Mouse (Mus musculus): Measurements from ENCODE around the gene Dock9. TPM values are rescaled to one million over a fixed set of nuclear protein-coding genes. Genes with fewer than 3 reads are reported as not detected.

The Dock9 gene
- polyA plus RNA-seq, 1 experiment from 2014 or later = 5.1 TPM

DNA sequence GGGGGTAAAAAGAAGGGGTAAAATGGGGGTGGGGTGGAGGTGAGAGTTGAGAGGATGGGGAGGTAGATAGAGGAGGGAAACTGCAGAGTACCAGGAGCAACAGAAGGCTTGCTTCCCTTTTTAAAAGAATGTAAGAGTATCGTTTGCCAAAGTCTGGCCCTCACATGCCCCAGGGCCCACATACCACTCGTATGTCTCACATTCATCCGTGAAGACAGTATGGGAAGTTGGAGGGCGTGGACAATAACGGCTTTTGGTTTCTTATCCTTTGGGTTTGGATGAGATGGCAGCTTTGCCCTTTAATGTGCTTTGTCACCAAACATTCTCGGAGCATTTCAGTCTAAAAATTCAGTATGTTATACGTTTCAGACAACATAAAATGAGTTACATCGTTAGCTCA lies 24.9 kb upstream of the Dock9 start:
- Histone ChIP-seq H3K9ac (replicated peaks) (no peak overlapping the region), H3K36me3 (no peaks in the 10 kb centered on the region), H3K4me2 (no peak overlapping the region), H3K4me3 (replicated peaks) (no peak overlapping the region), H3K9me3 (no peaks in the 10 kb centered on the region), H3K27ac (no peak overlapping the region), H3K4me1 (replicated peaks) (peaks cover 10% of the 10 kb centered on the region), H3K27me3 (no peaks in the 10 kb centered on the region)
- ATAC-seq (ENCODE audit: insufficient number of reproducible peaks, insufficient read depth, low FRiP score, low TSS enrichment, low read depth) = no peak
- 76% methylated on average over 8 of the region's 8 CpGs for WGBS

DNA sequence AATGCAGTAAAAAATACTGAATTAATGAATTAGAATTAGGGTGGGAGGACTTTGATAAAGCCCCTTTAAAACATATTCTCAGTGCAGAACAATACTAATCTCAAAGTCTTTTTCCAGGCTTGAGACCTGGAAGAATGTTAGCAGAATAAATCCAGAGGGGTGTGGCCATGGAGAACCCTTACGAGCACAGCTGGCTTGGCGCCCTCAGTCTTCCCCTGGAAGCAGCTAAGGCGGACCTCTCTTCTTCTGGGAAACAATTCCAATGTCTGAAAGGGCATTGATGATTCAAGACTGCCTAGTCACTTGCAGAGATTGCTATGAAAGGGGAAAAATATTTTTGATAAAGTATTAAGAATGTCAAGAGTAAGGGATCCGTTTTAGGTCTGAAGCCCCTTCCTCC lies 9.2 kb upstream of the Dock9 start:
- no peaks in the 10 kb centered on the region for H3K36me3 ChIP-seq
- H3K4me1 ChIP-seq (replicated peaks) = no peaks in the 10 kb centered on the region
- no peak overlapping the region for H3K4me2 ChIP-seq
- ATAC-seq (ENCODE audit: insufficient number of reproducible peaks, insufficient read depth, low FRiP score, low TSS enrichment, low read depth) = no peak
- H3K9ac ChIP-seq (replicated peaks) = no peak overlapping the region
- no peaks in the 10 kb centered on the region for H3K27me3 ChIP-seq
- WGBS = 70% methylated on average over 4 of the region's 4 CpGs
- no peak overlapping the region for H3K4me3 ChIP-seq (replicated peaks)
- peaks cover 10% of the 10 kb centered on the region; the same call in 1 of the 2 replicates for H3K9me3 ChIP-seq
- H3K27ac ChIP-seq = no peak overlapping the region

DNA sequence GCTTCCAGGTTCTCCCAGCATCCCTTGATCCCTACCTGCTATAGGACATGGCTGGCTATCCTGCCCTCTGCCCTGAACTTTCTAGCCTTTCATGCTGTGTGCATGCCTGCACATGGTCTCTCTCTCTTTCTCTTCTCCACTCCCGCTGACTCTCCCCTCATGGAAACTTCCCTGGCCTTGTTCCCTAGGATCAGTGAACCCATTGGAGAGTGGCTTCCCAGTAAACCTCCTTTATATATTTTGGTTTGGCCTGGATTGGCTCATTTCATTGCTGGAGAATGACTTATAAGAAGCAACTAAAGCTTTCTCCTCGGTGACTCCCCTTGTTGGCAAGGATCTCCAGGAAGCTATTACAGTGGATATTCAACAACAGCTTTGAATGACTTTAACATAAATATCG lies 8.7 kb upstream of the Dock9 start:
- H3K4me1 ChIP-seq (replicated peaks) = no peaks in the 10 kb centered on the region
- no peak overlapping the region for H3K4me3 ChIP-seq (replicated peaks)
- no peak for ATAC-seq (ENCODE audit: insufficient number of reproducible peaks, insufficient read depth, low FRiP score, low TSS enrichment, low read depth)
- H3K9ac ChIP-seq (replicated peaks) = no peak overlapping the region
- WGBS = 77% methylated on average over 3 of the region's 3 CpGs
- H3K27me3 ChIP-seq = no peaks in the 10 kb centered on the region
- H3K36me3 ChIP-seq = no peaks in the 10 kb centered on the region
- peaks cover 10% of the 10 kb centered on the region; the same call in 1 of the 2 replicates for H3K9me3 ChIP-seq
- no peak overlapping the region for H3K27ac ChIP-seq
- H3K4me2 ChIP-seq = no peak overlapping the region

DNA sequence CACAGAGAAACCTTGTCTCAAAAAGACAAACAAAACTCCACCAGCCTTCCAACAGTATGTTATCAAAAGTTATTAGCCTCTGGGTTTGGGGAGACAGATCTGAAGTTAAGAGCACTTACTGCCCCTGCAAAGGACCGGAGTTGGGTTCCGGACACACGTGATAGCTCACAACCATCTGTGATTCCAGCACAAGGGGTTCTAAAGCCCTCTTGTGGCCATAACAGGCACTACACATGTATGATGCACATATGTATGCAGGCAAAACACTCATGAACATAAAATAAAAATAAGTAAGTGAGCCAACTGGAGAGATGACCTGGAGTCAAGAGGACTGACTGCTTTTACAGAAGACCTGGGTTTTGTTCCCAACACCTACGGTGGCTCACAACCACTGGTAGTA lies 6.8 kb upstream of the Dock9 start:
- 89% methylated on average over 4 of the region's 4 CpGs for WGBS
- H3K36me3 ChIP-seq = no peaks in the 10 kb centered on the region
- H3K9ac ChIP-seq (replicated peaks) = no peak overlapping the region
- H3K4me1 ChIP-seq (replicated peaks) = no peaks in the 10 kb centered on the region
- no peak overlapping the region for H3K4me2 ChIP-seq
- H3K4me3 ChIP-seq (replicated peaks) = no peak overlapping the region
- no peak for ATAC-seq (ENCODE audit: insufficient number of reproducible peaks, insufficient read depth, low FRiP score, low TSS enrichment, low read depth)
- H3K27me3 ChIP-seq = no peaks in the 10 kb centered on the region
- H3K27ac ChIP-seq = no peak overlapping the region
- H3K9me3 ChIP-seq = 0 out of 2 replicates have a peak, but pooled peaks cover 4% of the 10 kb centered on the region

DNA sequence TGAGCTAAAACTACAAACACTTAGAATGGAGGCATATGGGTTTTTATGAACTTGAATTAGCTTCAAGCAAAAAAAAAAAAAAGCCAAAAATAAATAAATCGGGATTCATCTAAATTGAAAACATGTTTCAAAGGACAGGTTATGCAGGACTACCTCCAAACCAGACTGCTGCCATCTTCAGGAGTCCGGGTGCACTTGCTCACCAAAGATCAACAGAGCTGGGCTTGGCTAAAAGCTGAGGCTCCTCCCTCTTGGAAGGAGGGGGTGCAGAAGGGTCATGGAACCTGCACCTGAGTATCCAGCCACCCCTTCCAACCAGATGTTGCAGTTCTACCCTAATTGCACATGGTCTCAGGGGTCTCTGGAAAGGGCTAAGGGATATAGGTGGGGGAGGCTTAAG lies 3.3 kb upstream of the Dock9 start:
- no peak for ATAC-seq (ENCODE audit: insufficient number of reproducible peaks, insufficient read depth, low FRiP score, low TSS enrichment, low read depth)
- no peak overlapping the region for H3K9ac ChIP-seq (replicated peaks)
- WGBS = 15% methylated on average over 2 of the region's 2 CpGs
- peaks cover 8% of the 10 kb centered on the region for H3K4me1 ChIP-seq (replicated peaks)
- 0 out of 2 replicates have a peak, but pooled peaks cover 4% of the 10 kb centered on the region for H3K9me3 ChIP-seq
- no peaks in the 10 kb centered on the region for H3K36me3 ChIP-seq
- H3K27ac ChIP-seq = no peak overlapping the region
- H3K4me2 ChIP-seq = no peak overlapping the region
- H3K27me3 ChIP-seq = peaks cover 18% of the 10 kb centered on the region
- no peak overlapping the region for H3K4me3 ChIP-seq (replicated peaks)

DNA sequence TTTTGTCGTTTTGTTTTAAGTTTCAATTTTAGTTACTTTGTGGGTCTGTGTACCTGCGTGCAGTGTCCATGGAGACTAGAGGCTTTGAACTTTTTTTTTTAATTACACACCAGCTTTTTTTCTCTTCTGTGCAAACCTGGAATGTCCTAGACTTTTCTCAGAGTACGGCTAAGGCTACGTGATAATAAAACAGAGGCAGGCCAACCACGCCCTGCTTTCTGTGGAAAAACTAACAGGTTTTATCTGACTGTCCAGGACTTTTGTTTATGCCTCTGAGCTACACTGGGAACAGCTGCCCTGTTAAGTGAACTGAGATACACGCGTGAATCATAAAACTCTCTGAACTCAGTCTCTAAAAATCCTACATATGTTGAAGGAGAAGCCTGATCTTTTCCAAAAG lies 1.5 kb upstream of the Dock9 start:
- Histone ChIP-seq H3K27me3 (peaks cover 27% of the 10 kb centered on the region), H3K4me3 (replicated peaks) (no peak overlapping the region), H3K9me3 (no peaks in the 10 kb centered on the region), H3K4me2 (no peak overlapping the region), H3K27ac (no peak overlapping the region), H3K9ac (replicated peaks) (no peak overlapping the region), H3K36me3 (no peaks in the 10 kb centered on the region), H3K4me1 (replicated peaks) (peaks cover 8% of the 10 kb centered on the region)
- 76% methylated on average over 7 of the region's 7 CpGs for WGBS
- ATAC-seq (ENCODE audit: insufficient number of reproducible peaks, insufficient read depth, low FRiP score, low TSS enrichment, low read depth) = no peak

DNA sequence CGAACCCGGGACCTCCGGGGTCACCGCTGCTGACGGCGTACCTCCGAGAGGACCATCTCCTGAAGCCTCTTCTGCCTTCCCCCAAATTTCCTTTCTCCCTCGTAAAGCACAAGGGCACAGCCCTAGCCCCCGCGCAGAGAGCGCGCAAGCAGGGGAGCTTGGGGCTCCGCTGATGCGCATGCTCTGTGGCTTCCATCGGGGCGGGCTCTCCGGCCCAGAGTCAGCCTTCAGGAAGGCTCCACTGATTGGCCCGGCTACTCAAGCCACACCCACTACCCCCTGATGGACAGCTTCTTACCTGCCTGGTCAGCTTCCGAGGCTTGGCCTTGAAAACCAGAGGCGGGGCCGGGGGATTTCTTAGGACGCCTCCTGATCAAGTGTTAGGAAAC lies 768 bp upstream of the Dock9 start:
- H3K36me3 ChIP-seq = no peaks in the 10 kb centered on the region
- peaks cover 27% of the 10 kb centered on the region for H3K27me3 ChIP-seq
- H3K4me3 ChIP-seq (replicated peaks) = peak overlapping the region; percentile 72
- ATAC-seq (ENCODE audit: insufficient number of reproducible peaks, insufficient read depth, low FRiP score, low TSS enrichment, low read depth) = peak; percentile 92
- H3K27ac ChIP-seq = peak overlapping the region; percentile 84
- peaks cover 8% of the 10 kb centered on the region for H3K4me1 ChIP-seq (replicated peaks)
- H3K9ac ChIP-seq (replicated peaks) = peak overlapping the region; percentile 60
- WGBS = under 1% methylated on average over 22 of the region's 22 CpGs
- H3K9me3 ChIP-seq = no peaks in the 10 kb centered on the region
- peak overlapping the region; percentile 92 for H3K4me2 ChIP-seq

DNA sequence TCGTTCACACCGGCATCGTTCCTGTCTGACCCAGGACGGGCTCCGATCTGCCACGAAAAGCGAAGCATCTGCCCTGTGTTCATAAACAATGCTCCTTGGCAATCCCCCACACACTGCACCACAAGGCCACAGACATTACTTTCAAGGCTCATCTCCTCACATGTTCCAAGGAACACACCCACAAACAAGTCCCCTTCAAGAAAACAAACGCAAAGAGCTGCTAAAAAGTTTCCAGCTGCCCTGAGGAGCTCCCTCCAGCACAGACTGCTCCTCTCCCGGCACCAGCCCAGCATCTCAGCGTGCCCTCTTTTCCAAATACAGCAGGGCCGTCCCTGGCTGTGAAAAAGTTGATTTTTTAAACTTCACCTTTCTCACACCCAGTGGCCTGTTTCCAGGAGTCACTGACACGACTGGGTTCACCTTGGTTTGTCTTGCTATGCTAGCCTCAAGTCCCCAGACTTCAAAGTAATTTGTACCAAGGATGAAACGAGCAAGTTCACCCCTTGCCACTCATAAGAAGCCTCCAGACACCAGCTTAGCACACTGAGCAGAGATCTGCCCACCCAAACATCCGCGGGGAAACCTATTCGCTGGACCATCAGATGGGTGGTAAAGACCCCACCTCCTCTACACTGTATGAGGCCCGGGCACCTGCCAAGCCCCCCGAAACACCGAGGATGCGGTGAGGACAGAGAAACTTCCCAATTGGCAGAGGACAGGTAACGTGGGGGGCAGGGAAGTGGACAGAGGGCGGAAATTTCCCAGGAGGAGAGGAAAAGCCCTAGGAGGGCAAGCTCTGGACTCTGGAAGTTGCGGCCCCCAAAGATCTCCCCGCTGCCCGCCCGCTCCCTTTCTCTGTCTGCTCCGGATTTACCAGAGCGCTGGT lies 823 bp downstream of the Dock9 start:
- no peaks in the 10 kb centered on the region for H3K9me3 ChIP-seq
- 12% methylated on average over 27 of the region's 28 CpGs for WGBS
- peaks cover 8% of the 10 kb centered on the region for H3K4me1 ChIP-seq (replicated peaks)
- H3K27ac ChIP-seq = 0 out of 2 replicates have a peak overlapping the region, but pooled peaks have one; percentile 17
- peaks cover 27% of the 10 kb centered on the region for H3K27me3 ChIP-seq
- H3K36me3 ChIP-seq = no peaks in the 10 kb centered on the region
- peak overlapping the region; percentile 65 for H3K9ac ChIP-seq (replicated peaks)
- ATAC-seq (ENCODE audit: insufficient number of reproducible peaks, insufficient read depth, low FRiP score, low TSS enrichment, low read depth) = no peak
- peak overlapping the region; percentile 72 for H3K4me3 ChIP-seq (replicated peaks)
- H3K4me2 ChIP-seq = peak overlapping the region; percentile 92

DNA sequence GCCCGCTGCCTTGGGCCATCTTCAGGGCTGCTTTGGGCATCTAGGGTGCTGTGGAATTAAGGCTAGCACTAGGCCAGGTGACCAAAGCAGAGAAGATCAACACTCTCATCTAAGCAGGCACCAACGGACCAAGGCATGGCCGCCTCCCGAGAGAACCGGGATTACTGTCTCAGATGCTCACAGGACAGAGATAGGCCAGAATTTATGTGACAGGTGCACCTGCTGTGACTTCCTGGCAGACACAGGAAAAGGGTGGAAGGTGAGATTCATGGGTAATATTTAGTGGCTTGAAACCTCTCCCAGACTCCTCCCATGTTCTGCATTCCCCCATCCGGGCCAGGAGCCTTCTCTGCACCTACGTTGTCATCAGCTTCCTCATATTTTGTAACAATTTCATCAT lies 2.1 kb downstream of the Dock9 start:
- H3K4me1 ChIP-seq (replicated peaks) = peaks cover 15% of the 10 kb centered on the region
- no peak overlapping the region for H3K4me3 ChIP-seq (replicated peaks)
- H3K27ac ChIP-seq = no peak overlapping the region
- H3K9ac ChIP-seq (replicated peaks) = no peak overlapping the region
- no peaks in the 10 kb centered on the region for H3K9me3 ChIP-seq
- no peak overlapping the region for H3K4me2 ChIP-seq
- peaks cover 27% of the 10 kb centered on the region for H3K27me3 ChIP-seq
- 85% methylated on average over 7 of the region's 7 CpGs for WGBS
- no peak for ATAC-seq (ENCODE audit: insufficient number of reproducible peaks, insufficient read depth, low FRiP score, low TSS enrichment, low read depth)
- H3K36me3 ChIP-seq = no peaks in the 10 kb centered on the region

DNA sequence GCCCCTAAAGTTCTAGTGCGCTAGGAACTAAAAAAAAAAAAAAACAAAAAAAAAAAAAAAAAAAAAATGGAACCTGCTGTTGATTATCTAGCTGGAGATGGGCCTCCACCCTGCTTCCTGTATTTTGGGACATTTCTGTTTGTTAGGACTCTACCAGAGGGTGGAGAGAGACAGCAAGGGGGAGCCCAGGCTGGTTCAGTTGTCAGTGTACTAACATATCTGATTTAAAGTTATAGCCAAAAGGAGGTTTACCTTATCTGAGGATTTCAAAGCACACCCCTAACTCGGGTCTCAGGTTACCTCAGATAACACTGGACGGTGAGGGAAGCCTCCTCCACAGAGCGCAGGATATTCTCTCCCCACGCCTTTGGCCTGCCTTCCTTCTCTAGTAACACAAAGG lies 4.0 kb downstream of the Dock9 start:
- Histone ChIP-seq H3K4me3 (replicated peaks) (no peak overlapping the region), H3K27ac (no peak overlapping the region), H3K36me3 (no peaks in the 10 kb centered on the region), H3K9ac (replicated peaks) (no peak overlapping the region), H3K4me1 (replicated peaks) (peaks cover 15% of the 10 kb centered on the region), H3K4me2 (no peak overlapping the region), H3K9me3 (no peaks in the 10 kb centered on the region), H3K27me3 (peaks cover 27% of the 10 kb centered on the region)
- 42% methylated on average over 5 of the region's 5 CpGs for WGBS
- no peak for ATAC-seq (ENCODE audit: insufficient number of reproducible peaks, insufficient read depth, low FRiP score, low TSS enrichment, low read depth)

DNA sequence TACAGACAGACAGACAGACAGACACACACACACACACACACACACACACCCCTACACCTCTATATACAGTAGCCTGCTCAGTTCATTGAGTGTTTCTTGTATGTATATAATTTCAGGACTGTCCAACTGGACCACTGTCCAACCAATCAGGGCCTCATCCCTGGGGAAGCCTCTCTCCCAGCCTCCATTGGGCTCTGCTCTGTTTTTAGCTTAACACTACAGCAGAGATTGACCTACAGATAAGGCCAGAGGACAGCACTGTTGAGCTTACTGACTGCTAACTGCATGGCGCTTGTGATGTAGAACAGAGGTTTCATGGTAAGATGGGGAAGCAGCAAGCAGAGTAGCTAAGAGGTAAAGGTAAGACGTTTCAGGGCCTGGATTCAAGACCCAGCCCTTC lies 5.7 kb downstream of the Dock9 start:
- H3K4me1 ChIP-seq (replicated peaks) = peaks cover 12% of the 10 kb centered on the region
- H3K4me2 ChIP-seq = no peak overlapping the region
- no peak overlapping the region for H3K27ac ChIP-seq
- no peak overlapping the region for H3K9ac ChIP-seq (replicated peaks)
- 66% methylated on average over 2 of the region's 2 CpGs for WGBS
- no peak for ATAC-seq (ENCODE audit: insufficient number of reproducible peaks, insufficient read depth, low FRiP score, low TSS enrichment, low read depth)
- H3K9me3 ChIP-seq = no peaks in the 10 kb centered on the region
- peaks cover 19% of the 10 kb centered on the region for H3K27me3 ChIP-seq
- H3K4me3 ChIP-seq (replicated peaks) = no peak overlapping the region
- no peaks in the 10 kb centered on the region for H3K36me3 ChIP-seq

DNA sequence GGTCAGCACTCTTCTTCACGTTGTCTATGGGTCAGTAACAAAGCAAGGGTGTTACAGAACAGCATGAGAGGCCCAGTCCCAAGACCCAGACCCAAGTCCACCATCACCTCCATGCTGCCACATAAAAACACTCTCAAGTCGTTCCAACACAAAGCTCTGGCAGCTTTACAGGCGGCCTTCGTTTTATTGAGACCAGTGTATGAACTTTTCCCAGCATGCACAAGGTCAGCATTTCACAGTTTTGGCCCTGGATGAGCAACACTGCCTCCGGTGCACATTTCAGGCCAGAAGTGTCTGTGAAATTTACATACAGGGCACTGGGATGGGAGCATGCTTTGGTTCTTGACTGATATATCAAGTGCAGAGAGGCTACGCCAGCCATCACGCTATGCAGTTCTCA lies 6.5 kb downstream of the Dock9 start:
- no peak overlapping the region for H3K9ac ChIP-seq (replicated peaks)
- no peak for ATAC-seq (ENCODE audit: insufficient number of reproducible peaks, insufficient read depth, low FRiP score, low TSS enrichment, low read depth)
- H3K27ac ChIP-seq = no peak overlapping the region

More for the DNA sequence above, 6.5 kb downstream of the Dock9 start:
- H3K36me3 ChIP-seq = no peaks in the 10 kb centered on the region
- H3K4me1 ChIP-seq (replicated peaks) = peaks cover 7% of the 10 kb centered on the region; the same call in 1 of the 2 replicates
- no peak overlapping the region for H3K4me2 ChIP-seq
- peaks cover 11% of the 10 kb centered on the region for H3K27me3 ChIP-seq
- WGBS = 56% methylated on average over 7 of the region's 7 CpGs
- H3K9me3 ChIP-seq = no peaks in the 10 kb centered on the region
- no peak overlapping the region for H3K4me3 ChIP-seq (replicated peaks)

Data from limb, embryonic 12.5 days (tissue).